Mouse (Mus musculus) bone marrow macrophage, adult 2 months (primary cell): ENCODE data around the gene Tff2. TPM values are rescaled to one million over a fixed set of nuclear protein-coding genes. Genes with fewer than 3 reads are reported as not detected.

Source experiments
- H3K27ac ChIP-seq: 2 replicates; pipeline ENCODE4 v1.5.1; 2012; ENCODE audit warnings: low read depth, low read length; ENCODE audit not compliant: insufficient read depth
- H3K4me1 ChIP-seq: 2 replicates; pipeline ENCODE4 v1.6.1; 2012; ENCODE audit warnings: low read length; ENCODE audit not compliant: control insufficient read depth, insufficient read depth
- H3K4me3 ChIP-seq: 2 replicates; pipeline ENCODE4 v1.5.1; 2012; ENCODE audit warnings: mild to moderate bottlenecking, low read length, moderate library complexity; ENCODE audit not compliant: insufficient read depth
- CTCF ChIP-seq: IDR thresholded peaks from 2 replicates; pipeline ENCODE4 v1.5.1; 2012; ENCODE audit warnings: low read depth, mild to moderate bottlenecking, low read length, moderate library complexity
- POLR2A ChIP-seq: IDR thresholded peaks from 2 replicates; pipeline ENCODE4 v1.6.1; 2012; ENCODE audit warnings: mild to moderate bottlenecking, low read depth, low read length, borderline replicate concordance
- polyA plus RNA-seq: library from polyadenylated mRNA; stranded (reverse); fragments of >200 nt; gene quantifications from 2 replicates; pipeline ENCODE4 v1.2.4, GENCODE M21; 2012; ENCODE audit not compliant: missing spikeins, insufficient read depth, insufficient read length

Gene Tff2
- polyA plus RNA-seq, 1 experiment = not detected

DNA sequence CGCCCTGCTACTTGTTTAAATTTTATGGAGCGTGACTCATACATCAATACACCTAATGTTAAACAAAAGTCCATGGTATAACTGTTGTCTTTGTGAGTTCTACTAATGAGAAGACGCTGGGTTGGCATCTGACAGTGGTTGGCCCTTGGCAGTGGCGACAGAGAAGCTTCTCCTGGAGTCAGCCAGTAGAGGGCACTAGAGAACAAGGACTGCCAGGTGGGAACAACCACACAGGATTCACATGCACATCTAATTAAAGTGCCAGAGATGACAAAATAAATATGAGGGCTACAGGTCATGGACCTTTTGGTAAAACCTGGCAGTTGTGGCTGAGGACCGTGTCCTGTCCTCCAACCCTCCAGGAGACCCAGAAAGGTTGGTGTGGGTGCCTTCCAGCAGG, 5.7 kb downstream of the Tff2 start:
- TF ChIP-seq POLR2A (no peak), CTCF (peak; percentile 89)
- Histone ChIP-seq H3K27ac (no peak overlapping the region), H3K4me1 (no peaks in the 10 kb centered on the region), H3K4me3 (no peak overlapping the region)

DNA sequence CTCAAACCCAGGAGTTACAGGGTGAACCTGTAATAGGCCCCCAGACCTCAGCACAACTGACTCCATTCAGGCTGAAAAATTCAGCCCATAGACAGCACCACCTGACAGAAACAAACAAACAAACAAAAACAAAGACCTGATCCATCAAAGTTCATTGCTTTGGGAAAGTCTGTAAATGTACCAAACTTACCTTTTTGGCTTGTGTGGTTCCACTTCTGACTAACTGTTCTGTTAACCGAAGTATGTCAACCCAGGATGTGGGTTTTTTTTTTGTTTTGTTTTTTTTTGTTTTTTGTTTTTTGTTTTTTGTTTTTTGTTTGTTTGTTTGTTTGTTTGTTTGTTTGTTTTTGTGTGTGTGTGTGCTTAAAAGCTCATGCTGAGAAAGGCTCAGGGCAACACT, 7.3 kb downstream of the Tff2 start:
- Histone ChIP-seq H3K27ac (no peak overlapping the region), H3K4me1 (no peaks in the 10 kb centered on the region), H3K4me3 (no peak overlapping the region)
- TF ChIP-seq CTCF = no peak
- no peak for TF ChIP-seq POLR2A

GRCm38 (mm10) chr17:31136291-31136690, 7.8 kb downstream of the Tff2 start:
- no peak overlapping the region for H3K27ac ChIP-seq
- no peak for TF ChIP-seq CTCF
- no peak for TF ChIP-seq POLR2A
- no peaks in the 10 kb centered on the region for H3K4me1 ChIP-seq
- H3K4me3 ChIP-seq = no peak overlapping the region

- TF ChIP-seq POLR2A (no peak), CTCF (no peak)
- H3K4me1 ChIP-seq = no peaks in the 10 kb centered on the region
- H3K4me3 ChIP-seq = no peak overlapping the region
- H3K27ac ChIP-seq = no peak overlapping the region
These were observed 9.2 kb downstream of the Tff2 start for GRCm38 (mm10) chr17:31134913-31135312.

GRCm38 (mm10) chr17:31133776-31134175, 10.3 kb downstream of the Tff2 start:
- H3K27ac ChIP-seq = no peak overlapping the region
- no peaks in the 10 kb centered on the region for H3K4me1 ChIP-seq
- TF ChIP-seq CTCF = no peak
- no peak for TF ChIP-seq POLR2A
- H3K4me3 ChIP-seq = no peak overlapping the region

DNA sequence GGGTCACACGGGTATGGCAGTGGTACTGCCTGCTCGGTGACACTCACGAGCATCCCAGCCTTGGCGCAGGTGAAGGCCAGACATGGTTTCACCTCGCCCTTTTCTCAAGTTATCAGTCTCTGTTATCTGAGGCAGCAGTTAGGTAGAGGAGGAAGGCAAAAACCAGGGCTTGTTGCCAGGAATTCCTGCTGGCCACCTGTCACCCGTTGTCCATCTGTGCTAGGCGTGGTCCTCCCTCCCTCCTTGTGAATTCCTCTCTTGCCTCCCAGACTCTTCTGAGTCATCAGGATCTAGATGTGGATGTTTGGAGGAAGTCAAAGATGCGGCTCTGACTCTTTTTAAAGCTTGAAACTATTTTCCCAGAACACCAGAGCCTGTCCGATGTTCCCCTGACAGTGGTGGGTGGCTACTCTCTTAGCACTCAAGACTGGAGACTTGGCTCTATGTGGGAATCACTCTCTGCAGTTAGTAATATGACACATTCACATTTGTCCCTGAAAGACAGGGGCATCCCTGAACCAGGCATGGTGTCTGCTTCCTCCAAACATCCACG, 12.7 kb downstream of the Tff2 start:
- TF ChIP-seq POLR2A = no peak
- TF ChIP-seq CTCF = no peak
- Histone ChIP-seq H3K27ac (no peak overlapping the region), H3K4me1 (no peaks in the 10 kb centered on the region), H3K4me3 (no peak overlapping the region)

- Histone ChIP-seq H3K4me1 (no peaks in the 10 kb centered on the region), H3K4me3 (no peak within 1 kb of the TSS), H3K27ac (no peak within 1 kb of the TSS)
- no peak for TF ChIP-seq POLR2A
- TF ChIP-seq CTCF = no peak
These were observed 14.6 kb downstream of the Tff2 start, which contains the start of gene Tff3 for GRCm38 (mm10) chr17:31129452-31129851. Gene Tff3, minus strand, starts transcription at chr17:31129646.

- Histone ChIP-seq H3K4me1 (no peaks in the 10 kb centered on the region), H3K27ac (no peak overlapping the region), H3K4me3 (no peak overlapping the region)
- TF ChIP-seq POLR2A (no peak), CTCF (no peak)
These were observed 15.3 kb downstream of the Tff2 start for GRCm38 (mm10) chr17:31128708-31129318.

- Histone ChIP-seq H3K27ac (no peak overlapping the region), H3K4me1 (no peaks in the 10 kb centered on the region), H3K4me3 (no peak overlapping the region)
- no peak for TF ChIP-seq CTCF
- TF ChIP-seq POLR2A = no peak
These were observed 18.4 kb downstream of the Tff2 start for GRCm38 (mm10) chr17:31125548-31126266.

- Histone ChIP-seq H3K27ac (no peak overlapping the region), H3K4me1 (no peaks in the 10 kb centered on the region), H3K4me3 (no peak overlapping the region)
- TF ChIP-seq POLR2A (no peak), CTCF (peak; percentile 97)
These were observed 22.1 kb downstream of the Tff2 start for GRCm38 (mm10) chr17:31121975-31122374.
